Mouse (Mus musculus) myocyte (in vitro differentiated cells): ENCODE results near the gene Mafg. TPM values are rescaled to one million over a fixed set of nuclear protein-coding genes. Genes with fewer than 3 reads are reported as not detected.

Experiments
- H3K27me3 ChIP-seq: one replicate; pipeline ENCODE4 v1.6.1; 2011; ENCODE audit not compliant: control insufficient read depth, insufficient read depth, insufficient read length
- H3K36me3 ChIP-seq: one replicate; pipeline ENCODE4 v1.6.1; 2011; ENCODE audit not compliant: control insufficient read depth, insufficient read depth
- H3K4me2 ChIP-seq: one replicate; pipeline ENCODE4 v1.6.1; 2011; ENCODE audit warnings: low read depth, control low read depth
- H3K4me3 ChIP-seq: one replicate; pipeline ENCODE4 v1.5.1; 2011; ENCODE audit warnings: mild to moderate bottlenecking, control low read depth, moderate library complexity
- H3K79me2 ChIP-seq: one replicate; pipeline ENCODE4 v1.6.1; 2011; ENCODE audit not compliant: control insufficient read depth, insufficient read depth
- H3ac ChIP-seq: one replicate; pipeline ENCODE4 v1.6.1; 2011; ENCODE audit not compliant: control insufficient read depth, insufficient read length
- CEBPB ChIP-seq: IDR thresholded peaks from 2 replicates; pipeline ENCODE4 v1.6.1; 2011; ENCODE audit warnings: mild to moderate bottlenecking, moderate library complexity; ENCODE audit not compliant: poor library complexity, insufficient read depth, severe bottlenecking
- E2F4 ChIP-seq: IDR thresholded peaks from one replicate; pipeline ENCODE4 v1.6.1; 2011; ENCODE audit warnings: mild to moderate bottlenecking, control low read depth, moderate library complexity; ENCODE audit not compliant: insufficient read depth
- MAX ChIP-seq: IDR thresholded peaks from one replicate; pipeline ENCODE4 v1.6.1; 2011; ENCODE audit warnings: low read depth, mild to moderate bottlenecking, control low read depth
- MYOD1 ChIP-seq, 3 experiments: IDR thresholded peaks; one replicate each; pipeline ENCODE4 v1.6.1; 2011; ENCODE audit warnings: control low read depth in 2 of 3, low read depth in 2 of 3, mild to moderate bottlenecking in 2 of 3, moderate library complexity in 1 of 3; ENCODE audit not compliant: insufficient read length in 2 of 3, control insufficient read depth in 1 of 3
- MYOG ChIP-seq, 3 experiments: IDR thresholded peaks; one replicate each; pipeline ENCODE4 v1.6.1; 2011; ENCODE audit warnings: control low read depth in 2 of 3, low read depth in 2 of 3, mild to moderate bottlenecking in 2 of 3; ENCODE audit not compliant: insufficient read length in 2 of 3, control insufficient read depth in 1 of 3, insufficient read depth in 1 of 3
- POLR2A ChIP-seq: IDR thresholded peaks from one replicate; pipeline ENCODE4 v1.6.1; 2011; ENCODE audit warnings: low read depth, mild to moderate bottlenecking, control low read depth, moderate library complexity; ENCODE audit not compliant: insufficient read length
- POLR2AphosphoS2 ChIP-seq: IDR thresholded peaks from one replicate; pipeline ENCODE4 v1.6.1; 2011; ENCODE audit warnings: low read depth, control low read depth; ENCODE audit not compliant: insufficient read length
- REST ChIP-seq: IDR thresholded peaks from one replicate; pipeline ENCODE4 v1.6.1; 2011; ENCODE audit warnings: mild to moderate bottlenecking, control low read depth, moderate library complexity; ENCODE audit not compliant: insufficient read depth, insufficient read length
- SRF ChIP-seq: IDR thresholded peaks from one replicate; pipeline ENCODE4 v1.6.1; 2011; ENCODE audit warnings: low read depth; ENCODE audit not compliant: control insufficient read depth, insufficient read length
- TCF12 ChIP-seq: IDR thresholded peaks from one replicate; pipeline ENCODE4 v1.6.1; 2011; ENCODE audit warnings: mild to moderate bottlenecking, control low read depth; ENCODE audit not compliant: poor library complexity, insufficient read depth, severe bottlenecking
- TCF3 ChIP-seq: IDR thresholded peaks from one replicate; pipeline ENCODE4 v1.6.1; 2011; ENCODE audit warnings: low read depth, control low read depth; ENCODE audit not compliant: insufficient read length
- USF1 ChIP-seq: IDR thresholded peaks from one replicate; pipeline ENCODE4 v1.6.1; 2011; ENCODE audit warnings: low read depth, mild to moderate bottlenecking, control low read depth, moderate library complexity
- polyA plus RNA-seq: library from polyadenylated mRNA; unstranded; fragments of >200 nt; fragmentation: generic; extraction: Trizol; gene quantifications from one replicate; pipeline ENCODE4 v1.2.1, GENCODE M21; 2012; ENCODE audit warnings: missing spikeins

Gene Mafg
- polyA plus RNA-seq, 1 experiment = 43.1 TPM

DNA sequence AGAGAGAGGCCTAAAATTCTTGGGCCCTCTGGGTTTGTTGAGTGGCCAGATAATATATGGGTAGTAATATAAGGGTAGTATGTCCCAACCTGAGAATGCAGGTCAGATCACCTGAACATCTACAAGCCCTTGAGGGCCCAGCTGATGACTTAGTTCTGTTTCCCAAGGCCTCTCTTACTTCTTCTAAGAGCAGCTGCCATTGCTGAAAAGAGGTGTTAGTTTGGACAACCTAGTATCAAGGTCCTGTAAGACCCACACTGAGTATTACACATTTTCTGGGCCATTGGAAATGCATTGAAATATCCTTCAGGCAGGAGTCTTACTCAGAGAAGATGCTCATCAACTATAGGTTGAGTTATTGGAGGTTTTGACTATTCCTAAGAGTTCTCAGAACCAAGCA is 57.5 kb downstream of the Mafg start:
- TF ChIP-seq TCF12 (no peak), E2F4 (no peak), POLR2A (no peak), USF1 (no peak), MYOG (IDR thresholded peaks at IDR 0.05; ENCODE audit: control insufficient read depth in 1 of 3, insufficient read depth in 1 of 3, insufficient read length in 2 of 3, low read depth in 2 of 3) (no peak), REST (no peak), MYOD1 (IDR thresholded peaks at IDR 0.05; ENCODE audit: control insufficient read depth in 1 of 3, insufficient read length in 2 of 3, low read depth in 2 of 3) (no peak), MAX (no peak), SRF (no peak), CEBPB (no peak), TCF3 (no peak), POLR2AphosphoS2 (no peak)
- H3K4me2 ChIP-seq = no peak overlapping the region
- H3K36me3 ChIP-seq = peaks cover 24% of the 10 kb centered on the region
- H3K27me3 ChIP-seq = no peaks in the 10 kb centered on the region
- H3ac ChIP-seq = no peak overlapping the region
- no peak overlapping the region for H3K4me3 ChIP-seq
- peaks cover 48% of the 10 kb centered on the region for H3K79me2 ChIP-seq

Other genes with a start within 250 kb of the Mafg start
- 61.8 TPM for gene Nploc4, start 195.9 kb downstream of the Mafg start, polyA plus RNA-seq
- gene Tspan10, start 191.0 kb downstream of the Mafg start, polyA plus RNA-seq = not detected
- 0.18 TPM for gene Pde6g, start 180.1 kb downstream of the Mafg start, polyA plus RNA-seq
- 17.4 TPM for gene Oxld1, start 175.5 kb downstream of the Mafg start, polyA plus RNA-seq
- gene Ccdc137, start 175.5 kb downstream of the Mafg start, polyA plus RNA-seq = 11.4 TPM
- gene Arl16, start 166.0 kb downstream of the Mafg start, polyA plus RNA-seq = 15.6 TPM
- gene Mrpl12, start 149.0 kb downstream of the Mafg start, polyA plus RNA-seq = 218 TPM
- 43.8 TPM for gene Slc25a10, start 141.8 kb downstream of the Mafg start, polyA plus RNA-seq
- 0.05 TPM for gene Gcgr, start 102.9 kb downstream of the Mafg start, polyA plus RNA-seq
- 237 TPM for gene Mcrip1, start 83.9 kb downstream of the Mafg start, polyA plus RNA-seq
- 1.0 TPM for gene Ppp1r27, start 82.5 kb downstream of the Mafg start, polyA plus RNA-seq
- 444 TPM for gene P4hb, start 60.3 kb downstream of the Mafg start, polyA plus RNA-seq
- gene Arhgdia, start 52.0 kb downstream of the Mafg start, polyA plus RNA-seq = 837 TPM
- gene Alyref, start 35.2 kb downstream of the Mafg start, polyA plus RNA-seq = 113 TPM
- 184 TPM for gene Anapc11, start 35.2 kb downstream of the Mafg start, polyA plus RNA-seq
- 0.32 TPM for gene Npb, start 25.1 kb downstream of the Mafg start, polyA plus RNA-seq
- 117 TPM for gene Pcyt2, start 15.7 kb downstream of the Mafg start, polyA plus RNA-seq
- gene Sirt7, start 8.4 kb downstream of the Mafg start, polyA plus RNA-seq = 29.9 TPM
- gene Pycr1, start 10.2 kb upstream of the Mafg start, polyA plus RNA-seq = 56.9 TPM
- 4.6 TPM for gene Myadml2, start 14.6 kb upstream of the Mafg start, polyA plus RNA-seq
- gene Notum, start 27.6 kb upstream of the Mafg start, polyA plus RNA-seq = 0.19 TPM
- gene Aspscr1, start 39.4 kb upstream of the Mafg start, polyA plus RNA-seq = 65.9 TPM
- 42.5 TPM for gene Cenpx, start 80.1 kb upstream of the Mafg start, polyA plus RNA-seq
- gene Lrrc45, start 80.3 kb upstream of the Mafg start, polyA plus RNA-seq = 10.6 TPM
- 1.9 TPM for gene Rac3, start 87.9 kb upstream of the Mafg start, polyA plus RNA-seq
- gene Dcxr, start 93.7 kb upstream of the Mafg start, polyA plus RNA-seq = 21.2 TPM
- gene Cbr2, start 98.5 kb upstream of the Mafg start, polyA plus RNA-seq = 183 TPM
- gene Hmga1b, start 129.2 kb upstream of the Mafg start, polyA plus RNA-seq = 130 TPM
- 19.7 TPM for gene Rfng, start 150.6 kb upstream of the Mafg start, polyA plus RNA-seq
- gene Gps1, start 150.7 kb upstream of the Mafg start, polyA plus RNA-seq = 179 TPM
- gene Dus1l, start 162.8 kb upstream of the Mafg start, polyA plus RNA-seq = 58.3 TPM
- 226 TPM for gene Fasn, start 190.9 kb upstream of the Mafg start, polyA plus RNA-seq